Mouse (Mus musculus) stomach, postnatal 0 days (tissue): ENCODE measurements at regions not wholly inside any gene's neighbourhood (a gene's known extent, or its start where the extent isn't known, plus 50 kb on each side); places are given as distances from the start of the nearest gene placed in this dataset.

Experiments used
- ATAC-seq: fragments of 200-750 bp; cut with Nextera tagmentation; 2 replicates; pipeline ENCODE4 v1.8.0; 2017; ENCODE audit not compliant: low FRiP score, low TSS enrichment
- DNase-seq: peaks from one replicate; pipeline ENCODE4 v3.0.0-alpha.2; 2016; ENCODE audit warnings: low spot score
- H3K27ac ChIP-seq: fragments of 300-500 bp; sonication (generic); replicated peaks from 2 replicates; pipeline ENCODE4 v1.5.1; 2014; ENCODE audit warnings: mild to moderate bottlenecking, control low read depth
- H3K27me3 ChIP-seq: fragments of 300-500 bp; sonication (generic); 2 replicates; pipeline ENCODE4 v1.6.1; 2014; ENCODE audit warnings: low read length; ENCODE audit not compliant: control insufficient read depth, insufficient read depth
- H3K36me3 ChIP-seq: fragments of 300-500 bp; sonication (generic); 2 replicates; pipeline ENCODE4 v1.6.1; 2014; ENCODE audit warnings: low read length, mixed read lengths; ENCODE audit not compliant: control insufficient read depth, insufficient read depth
- H3K4me1 ChIP-seq: fragments of 300-500 bp; sonication (generic); replicated peaks from 2 replicates; pipeline ENCODE4 v1.6.1; 2014; ENCODE audit warnings: antibody characterized with exemption; ENCODE audit not compliant: control insufficient read depth, insufficient read depth
- H3K4me2 ChIP-seq: fragments of 300-500 bp; sonication (generic); replicated peaks from 2 replicates; pipeline ENCODE4 v1.6.1; 2014; ENCODE audit warnings: low read depth, mild to moderate bottlenecking, control low read depth, moderate library complexity
- H3K4me3 ChIP-seq: fragments of 300-500 bp; sonication (generic); 2 replicates; pipeline ENCODE4 v1.5.1; 2014; ENCODE audit warnings: low read depth, low read length, control low read depth
- H3K9ac ChIP-seq: fragments of 300-500 bp; sonication (generic); 2 replicates; pipeline ENCODE4 v1.6.1; 2014; ENCODE audit warnings: mild to moderate bottlenecking, low read length, control low read depth, mixed read lengths
- H3K9me3 ChIP-seq: fragments of 300-500 bp; sonication (generic); 2 replicates; pipeline ENCODE4 v1.6.1; 2016; ENCODE audit warnings: low read length; ENCODE audit not compliant: control insufficient read depth
- CTCF ChIP-seq: IDR thresholded peaks from 2 replicates; pipeline ENCODE4 v1.5.1; 2016; ENCODE audit warnings: antibody characterized with exemption, low read depth, mild to moderate bottlenecking, moderate library complexity
- EP300 ChIP-seq: optimal IDR thresholded peaks from 2 replicates; pipeline ENCODE3; 2016; ENCODE audit warnings: antibody characterized with exemption
- WGBS: fragments of 180-500 bp; shearing (Covaris S2); extraction: QIAGEN DNeasy Blood & Tissue Kit; methylation state at CpG from one replicate; pipeline ENCODE4 v1.1.7; 2014; 5-methylcytosine and 5-hydroxymethylcytosine counted together

DNA sequence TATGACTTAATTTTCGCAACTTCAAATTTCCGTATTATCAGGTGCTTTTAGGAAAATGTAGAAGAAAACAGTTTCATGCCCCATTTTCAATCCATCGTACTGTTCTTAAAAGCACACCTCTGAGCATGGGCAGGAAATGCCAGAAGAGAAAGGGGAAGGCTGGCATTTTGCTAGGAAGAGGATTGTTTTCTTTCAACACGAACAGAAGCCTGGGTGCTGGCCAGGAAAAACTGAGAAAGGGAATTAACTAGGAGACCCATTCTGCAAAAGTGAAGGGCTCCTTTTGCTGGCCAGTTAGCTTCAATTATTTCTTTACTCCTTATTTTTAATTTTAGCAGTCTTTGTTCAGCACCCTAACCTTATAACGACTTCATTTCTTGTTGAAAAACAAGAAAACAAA, 264.0 kb downstream of the Btg1 start:
- H3K4me2 ChIP-seq = no peak overlapping the region
- H3K36me3 ChIP-seq = no peaks in the 10 kb centered on the region
- H3K9ac ChIP-seq = no peak overlapping the region
- ATAC-seq (no peak), DNase-seq (no peak)
- no peaks in the 10 kb centered on the region for H3K9me3 ChIP-seq
- no peak for TF ChIP-seq CTCF
- TF ChIP-seq EP300 = no peak
- H3K4me1 ChIP-seq = no peaks in the 10 kb centered on the region
- no peak overlapping the region for H3K27ac ChIP-seq
- whole genome bisulfite sequencing = 68% methylated on average over 5 of the region's 5 CpGs
- no peaks in the 10 kb centered on the region for H3K27me3 ChIP-seq
- H3K4me3 ChIP-seq = no peak overlapping the region

DNA sequence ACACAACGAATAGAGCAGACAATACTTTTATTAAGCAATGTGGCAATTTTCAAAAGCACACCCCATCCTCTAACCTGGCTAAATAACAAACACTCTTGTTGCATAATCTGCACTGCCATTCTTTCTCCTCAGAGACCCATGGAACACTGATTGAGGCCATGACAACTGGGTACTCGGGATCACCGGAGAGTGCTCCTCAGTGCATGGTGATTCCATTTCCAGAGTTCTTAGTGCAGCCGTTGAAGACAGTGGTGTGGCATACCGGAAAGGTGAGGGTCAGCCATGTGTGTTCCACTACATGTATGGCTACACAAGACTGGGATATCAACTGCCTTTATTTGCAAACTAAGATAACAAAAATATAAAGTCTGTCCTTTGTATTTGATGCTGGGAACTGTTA, 264.4 kb downstream of the Btg1 start:
- 84% methylated on average over 5 of the region's 5 CpGs for WGBS
- Histone ChIP-seq H3K27me3 (no peaks in the 10 kb centered on the region), H3K4me3 (no peak overlapping the region), H3K27ac (no peak overlapping the region), H3K9me3 (no peaks in the 10 kb centered on the region), H3K9ac (no peak overlapping the region), H3K4me2 (no peak overlapping the region), H3K4me1 (no peaks in the 10 kb centered on the region), H3K36me3 (no peaks in the 10 kb centered on the region)
- TF ChIP-seq EP300 (no peak), CTCF (no peak)
- DNase-seq (no peak), ATAC-seq (no peak)

DNA sequence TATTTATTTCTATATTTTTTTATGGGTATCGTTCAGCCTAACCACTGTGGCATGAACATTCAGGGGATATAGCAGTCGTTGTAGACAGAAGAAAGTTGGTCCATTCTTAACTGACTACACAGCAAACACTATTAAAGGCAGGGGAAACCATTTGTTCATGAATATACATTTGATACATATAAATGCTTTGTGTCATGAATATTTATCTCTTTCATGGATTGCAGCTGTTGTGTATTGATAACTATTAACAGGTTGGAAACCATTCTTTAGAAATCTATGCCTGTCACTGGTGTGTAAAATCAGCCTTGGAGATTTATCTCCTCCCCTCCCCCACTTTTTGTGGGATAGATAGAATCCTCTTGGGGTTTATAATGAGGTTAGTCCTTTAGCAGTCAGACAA, 264.9 kb downstream of the Btg1 start:
- ATAC-seq (no peak), DNase-seq (no peak)
- WGBS = 78% methylated on average over 2 of the region's 2 CpGs
- Histone ChIP-seq H3K9ac (no peak overlapping the region), H3K4me2 (no peak overlapping the region), H3K9me3 (no peaks in the 10 kb centered on the region), H3K27ac (no peak overlapping the region), H3K27me3 (no peaks in the 10 kb centered on the region), H3K4me1 (no peaks in the 10 kb centered on the region), H3K36me3 (no peaks in the 10 kb centered on the region), H3K4me3 (no peak overlapping the region)
- TF ChIP-seq CTCF = no peak
- TF ChIP-seq EP300 = no peak

DNA sequence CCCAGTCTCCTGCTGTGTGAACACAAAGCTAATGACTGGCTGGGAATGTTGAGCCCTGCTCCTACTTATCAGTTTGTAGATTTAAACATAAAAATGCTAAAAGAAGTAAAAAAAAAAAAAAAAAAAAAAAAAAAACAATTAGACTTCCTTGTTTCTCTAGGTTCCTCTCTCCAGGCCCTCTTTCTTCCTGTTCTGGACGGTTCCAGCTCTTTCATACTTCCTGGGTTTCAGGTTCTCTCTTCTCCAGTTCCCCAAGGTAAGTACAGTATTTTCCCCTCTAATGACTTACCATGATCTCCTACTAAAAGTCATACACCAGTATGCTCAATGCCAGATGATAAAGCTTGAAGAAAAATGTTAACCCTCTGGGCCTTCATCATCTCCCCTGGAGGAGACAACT, 284.3 kb downstream of the Btg1 start:
- Histone ChIP-seq H3K4me1 (no peaks in the 10 kb centered on the region), H3K4me2 (no peak overlapping the region), H3K4me3 (no peak overlapping the region), H3K9me3 (no peaks in the 10 kb centered on the region), H3K27me3 (no peaks in the 10 kb centered on the region), H3K27ac (no peak overlapping the region), H3K36me3 (no peaks in the 10 kb centered on the region), H3K9ac (no peak overlapping the region)
- DNase-seq (no peak), ATAC-seq (no peak)
- TF ChIP-seq EP300 = no peak
- TF ChIP-seq CTCF = no peak
- WGBS = 45% methylated on average over 1 of the region's 1 CpGs

DNA sequence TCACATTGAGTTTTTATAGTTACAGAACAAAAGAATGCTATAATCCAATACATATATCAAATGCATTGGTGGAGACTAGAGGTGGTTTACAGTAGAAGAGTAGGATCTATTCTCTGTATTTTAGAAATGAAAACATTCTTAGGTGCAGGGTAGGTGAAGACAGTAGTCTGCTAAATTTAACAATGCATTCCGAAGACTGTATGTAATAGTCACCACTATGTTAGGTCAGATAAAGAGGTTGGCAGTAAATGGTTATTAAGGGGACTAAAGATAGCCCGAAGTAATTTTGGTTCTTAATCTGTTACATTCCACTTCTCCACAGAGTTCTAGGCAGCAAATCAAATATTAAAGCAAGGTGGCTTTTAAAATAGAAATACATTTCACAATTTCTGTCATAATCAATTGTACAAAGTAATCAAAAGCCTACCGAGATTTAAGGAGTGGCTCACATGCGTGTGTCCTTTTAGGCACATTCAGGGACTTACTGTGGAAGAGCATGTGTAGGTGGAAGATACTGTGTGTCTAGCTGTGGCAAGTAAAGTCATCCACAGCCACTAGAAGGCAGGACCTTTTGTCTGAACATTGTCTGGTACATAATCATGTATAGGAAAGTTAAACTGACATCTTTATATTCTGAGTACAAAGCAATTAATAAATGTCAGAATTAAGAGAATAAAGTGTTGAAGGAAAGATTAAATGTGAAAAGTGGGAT, 288.4 kb downstream of the Btg1 start:
- H3K36me3 ChIP-seq = no peaks in the 10 kb centered on the region
- no peak overlapping the region for H3K27ac ChIP-seq
- TF ChIP-seq CTCF (peak; percentile 16; the same call in 1 of the 2 replicates), EP300 (no peak)
- H3K9me3 ChIP-seq = no peaks in the 10 kb centered on the region
- DNase-seq (no peak), ATAC-seq (no peak)
- H3K4me2 ChIP-seq = no peak overlapping the region
- H3K27me3 ChIP-seq = no peaks in the 10 kb centered on the region
- H3K4me1 ChIP-seq = no peaks in the 10 kb centered on the region
- 59% methylated on average over 4 of the region's 4 CpGs for WGBS
- no peak overlapping the region for H3K4me3 ChIP-seq
- no peak overlapping the region for H3K9ac ChIP-seq

DNA sequence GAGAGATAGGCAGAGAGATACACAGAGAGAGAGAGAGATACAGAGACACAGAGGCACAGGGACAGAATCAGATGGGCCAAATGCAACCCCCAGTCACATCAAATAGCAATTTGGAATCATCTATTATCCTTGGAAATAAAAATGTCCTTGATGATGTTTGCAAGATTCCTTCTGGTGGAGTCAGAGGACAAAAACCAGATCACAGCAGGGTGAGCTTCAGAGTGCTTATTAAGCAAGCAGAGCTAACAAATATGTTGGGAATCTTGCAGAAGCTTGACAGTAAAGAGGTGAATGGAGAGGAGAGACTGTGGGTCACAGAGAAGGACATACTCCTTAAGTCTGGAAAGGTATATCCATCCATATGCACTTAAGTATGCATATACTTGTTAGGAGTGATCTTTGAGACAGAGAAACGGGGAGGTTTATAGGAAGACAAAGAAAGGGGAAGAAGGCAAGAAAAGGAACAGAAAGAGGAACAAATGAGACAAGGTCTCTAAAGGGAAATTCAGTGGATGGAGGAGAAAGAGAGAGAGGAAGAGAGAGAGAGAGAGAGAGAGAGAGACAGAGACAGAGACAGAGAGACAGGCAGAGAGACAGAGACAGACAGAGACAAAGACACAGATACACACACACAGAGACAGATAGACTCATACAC, 293.0 kb downstream of the Btg1 start:
- Histone ChIP-seq H3K27ac (no peak overlapping the region), H3K9ac (no peak overlapping the region), H3K4me2 (no peak overlapping the region), H3K27me3 (no peaks in the 10 kb centered on the region), H3K9me3 (no peaks in the 10 kb centered on the region), H3K4me3 (no peak overlapping the region), H3K36me3 (no peaks in the 10 kb centered on the region), H3K4me1 (no peaks in the 10 kb centered on the region)
- no peak for DNase-seq
- no peak for ATAC-seq
- WGBS = 55% methylated on average over 1 of the region's 1 CpGs
- TF ChIP-seq CTCF = no peak
- no peak for TF ChIP-seq EP300
